Mouse (Mus musculus): ENCODE measurements around the gene Nox3. TPM values are rescaled to one million over a fixed set of nuclear protein-coding genes. Genes with fewer than 3 reads are reported as not detected.

Gene Nox3
- total RNA-seq (2021) = not detected

DNA sequence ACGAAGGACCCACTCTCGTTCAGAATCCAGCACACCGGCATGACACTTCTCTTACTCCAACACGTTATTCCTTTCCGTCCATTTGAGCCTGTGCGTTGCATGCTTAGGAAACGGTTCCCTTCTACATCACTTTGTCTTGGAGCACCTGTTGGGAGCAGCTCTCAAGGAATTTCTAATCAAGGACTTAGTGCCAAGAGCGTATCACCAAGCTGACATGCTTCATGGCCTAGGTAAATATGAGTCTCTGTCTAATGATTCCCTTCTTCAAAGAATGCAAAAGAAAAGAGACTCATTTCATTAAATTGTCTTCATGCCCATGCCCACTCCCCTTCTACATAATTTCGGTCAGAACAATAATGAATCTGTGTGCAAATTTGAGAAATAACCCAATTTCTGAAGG, at the start of gene Nox3:
Gene Nox3, minus strand, starts transcription at position 101 of the 400 bp plus-strand sequence.
- no peak for DNase-seq

DNA sequence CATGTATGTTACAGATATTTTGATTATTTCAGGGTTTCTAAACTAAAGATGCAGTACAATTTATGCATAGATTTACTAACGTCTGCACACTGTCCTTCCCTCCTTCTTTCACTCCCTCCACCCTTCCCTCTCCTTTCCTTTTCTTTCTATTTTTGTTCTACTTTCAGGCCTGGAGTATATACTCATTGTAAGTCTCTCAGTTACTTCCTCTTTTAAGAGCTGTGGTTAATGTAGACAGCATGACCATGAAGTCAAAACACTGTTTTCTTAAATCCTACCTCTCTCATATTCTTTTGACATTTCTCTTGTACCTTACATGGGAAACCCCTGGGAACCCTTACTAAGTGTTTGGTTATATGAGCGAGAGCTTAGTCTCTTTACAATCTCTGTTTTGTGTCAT, 48.3 kb upstream of the Nox3 start:
- no peak for DNase-seq

DNA sequence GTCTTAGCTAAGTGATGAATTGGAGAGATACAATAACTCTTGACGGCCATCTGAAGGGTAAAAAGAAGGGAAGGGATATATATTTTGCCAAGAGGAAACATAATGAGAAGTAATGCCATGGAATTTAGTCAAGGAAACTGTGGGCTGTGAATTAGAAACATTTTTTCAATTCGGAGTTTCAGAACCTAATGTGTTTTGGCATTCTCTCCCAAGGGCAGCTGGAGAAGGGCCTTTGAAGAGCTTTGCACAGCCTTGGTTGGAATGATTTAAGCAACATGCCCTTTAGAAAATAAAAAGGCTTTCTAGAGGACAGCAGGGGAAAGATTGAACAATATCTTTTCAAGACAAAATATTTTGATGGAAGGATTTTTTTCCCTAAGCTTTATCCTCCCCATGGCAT, 40.9 kb upstream of the Nox3 start:
- no peak for DNase-seq

DNA sequence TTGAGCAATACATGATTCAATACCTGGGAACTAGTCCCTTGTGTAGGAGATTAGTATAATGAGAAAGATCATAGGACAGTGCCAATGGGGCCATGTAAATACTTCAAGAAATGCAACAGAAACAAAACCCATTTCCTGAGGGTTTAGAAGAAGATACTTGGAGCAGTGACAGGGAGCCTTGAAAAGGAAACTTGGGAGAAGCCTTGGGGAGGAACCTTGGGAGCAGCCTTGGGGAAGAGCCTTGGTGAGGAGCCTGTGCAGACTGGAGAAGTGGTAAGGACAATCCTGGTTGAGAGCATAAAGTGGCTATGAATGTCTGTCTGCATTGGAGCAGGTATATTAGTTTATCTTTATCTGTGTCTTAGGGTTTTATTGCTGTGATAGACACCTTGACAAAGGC, 38.2 kb upstream of the Nox3 start:
- no peak for DNase-seq

DNA sequence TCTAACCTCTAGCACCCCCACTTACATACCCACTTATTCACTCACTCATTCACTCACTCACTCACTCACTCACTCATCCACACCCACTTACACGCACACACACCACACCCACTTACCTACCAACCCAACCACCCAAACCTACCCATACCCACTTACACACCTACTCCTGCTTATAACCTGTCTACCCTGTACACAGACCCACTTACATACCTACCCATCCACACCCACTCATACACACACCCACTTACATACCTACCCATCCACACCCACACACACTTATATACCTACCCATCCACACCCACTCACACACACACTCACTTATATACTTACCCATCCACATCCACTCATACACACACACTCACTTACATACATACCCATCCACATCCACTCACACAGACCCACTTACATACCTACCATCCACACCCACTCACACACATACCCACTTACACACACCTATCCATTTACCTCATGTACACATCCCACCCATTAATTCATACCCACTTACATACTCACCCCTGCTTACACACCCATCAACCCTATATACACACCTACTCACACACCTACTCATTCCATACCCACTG, 9.4 kb upstream of the Nox3 start:
- DNase-seq = no peak

DNA sequence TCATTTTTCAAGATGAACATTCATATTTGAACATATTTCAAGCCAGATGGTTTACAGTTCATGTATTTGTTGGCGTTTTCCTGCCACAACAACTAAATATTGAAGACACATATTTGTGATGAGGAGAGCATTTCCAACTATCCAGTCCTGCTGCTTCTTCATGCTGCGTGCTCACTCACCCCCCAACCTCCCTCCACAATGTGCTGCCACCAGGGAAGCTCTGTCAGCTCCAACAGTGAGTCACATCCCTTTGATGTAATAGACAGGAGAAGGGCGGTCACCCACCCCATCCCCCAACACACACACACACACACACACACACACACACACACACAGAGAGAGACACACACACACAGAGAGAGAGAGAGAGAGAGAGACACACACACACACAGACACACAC, 6.3 kb upstream of the Nox3 start:
- no peak for DNase-seq

DNA sequence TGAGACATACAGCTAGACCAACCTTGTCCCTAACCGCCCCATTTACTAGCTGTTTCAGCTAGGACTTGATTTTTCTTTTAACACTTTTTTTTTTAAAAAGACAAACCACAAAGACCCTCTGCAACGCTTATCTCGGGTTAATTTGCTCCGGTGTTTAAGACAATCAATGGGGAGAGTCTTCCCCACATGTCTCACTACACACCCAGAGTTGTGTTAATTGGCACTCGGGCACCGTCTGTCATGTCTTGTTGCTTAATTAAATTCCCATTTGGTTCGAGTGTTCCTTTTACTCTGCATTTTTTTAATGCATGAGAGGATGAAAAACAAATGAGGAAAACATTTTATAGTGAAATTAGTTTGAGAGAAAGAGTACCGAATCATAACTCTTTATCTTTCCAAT, 3.2 kb downstream of the Nox3 start:
- no peak for DNase-seq

DNA sequence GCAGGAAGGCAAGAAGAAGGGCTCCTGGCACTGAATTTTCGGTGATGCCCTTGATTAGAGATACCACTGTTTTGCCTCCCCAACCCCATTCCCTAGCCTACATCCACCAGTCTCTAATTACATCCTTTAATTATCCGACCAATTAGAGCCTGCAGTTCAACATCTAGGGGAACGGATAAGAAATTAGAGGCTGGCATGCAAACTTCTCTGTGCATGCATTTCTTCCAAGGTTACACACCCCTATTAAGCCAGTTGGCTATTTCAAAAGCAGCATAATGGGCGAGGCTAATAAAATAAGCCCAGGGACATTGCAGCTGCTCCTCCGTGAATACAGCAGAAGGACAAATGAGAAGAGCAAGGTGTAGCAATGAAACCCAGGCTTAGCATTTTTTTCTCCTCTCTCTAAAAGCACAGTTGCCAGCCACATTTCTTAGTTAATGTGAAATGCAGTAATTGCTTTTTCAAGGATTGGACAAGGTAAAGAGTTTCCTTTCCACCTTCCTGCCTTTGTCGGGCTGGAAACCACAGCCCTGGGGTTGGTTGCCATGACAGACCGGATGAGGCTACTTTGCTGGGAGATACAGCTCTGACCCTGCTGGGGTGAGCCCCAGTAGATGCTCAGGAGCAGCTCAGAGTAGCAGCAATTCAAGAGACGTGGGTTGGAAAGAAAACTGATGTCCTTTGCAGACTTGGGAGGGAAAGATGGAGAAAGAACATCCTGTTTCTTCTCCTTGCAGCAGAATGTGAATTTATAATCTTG, 5.4 kb downstream of the Nox3 start:
- no peak for DNase-seq

DNA sequence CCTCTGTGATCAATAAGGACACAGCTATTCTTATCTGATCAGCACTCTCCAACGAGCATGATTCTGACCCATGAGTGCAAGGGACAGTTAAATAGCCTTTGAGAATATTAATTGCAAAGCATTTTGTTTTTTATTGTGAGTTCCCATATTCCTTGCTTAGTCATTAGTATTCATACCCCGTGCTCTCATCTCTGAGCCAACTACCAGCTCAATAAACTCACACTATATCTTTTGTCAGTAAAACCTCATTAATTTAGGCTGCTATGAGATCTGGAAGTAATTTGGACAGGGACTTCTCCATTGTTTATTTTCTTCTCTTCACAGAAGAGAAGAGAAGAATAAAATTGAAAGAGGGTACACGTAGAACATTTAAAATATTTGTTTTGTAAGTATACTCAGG, 12.4 kb downstream of the Nox3 start:
- no peak for DNase-seq

DNA sequence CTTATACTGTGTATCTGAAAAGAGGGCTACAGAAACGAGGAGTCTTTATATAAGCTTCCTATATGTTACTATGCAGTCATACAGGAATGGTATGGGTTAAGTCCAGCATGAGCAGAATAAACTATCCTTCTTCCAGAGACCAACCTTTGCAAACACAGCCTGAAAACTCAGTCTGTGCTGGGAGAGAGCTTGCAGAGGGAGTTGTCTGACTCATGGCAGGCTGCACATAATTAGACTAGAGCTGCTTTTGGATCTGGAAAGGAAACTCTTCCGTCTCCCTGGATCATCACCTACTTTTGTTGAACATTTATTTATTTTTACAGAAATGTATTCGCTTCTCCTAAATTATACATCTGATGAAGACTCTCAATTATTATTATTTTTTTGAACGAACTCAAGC, 26.8 kb downstream of the Nox3 start:
- no peak for DNase-seq

DNA sequence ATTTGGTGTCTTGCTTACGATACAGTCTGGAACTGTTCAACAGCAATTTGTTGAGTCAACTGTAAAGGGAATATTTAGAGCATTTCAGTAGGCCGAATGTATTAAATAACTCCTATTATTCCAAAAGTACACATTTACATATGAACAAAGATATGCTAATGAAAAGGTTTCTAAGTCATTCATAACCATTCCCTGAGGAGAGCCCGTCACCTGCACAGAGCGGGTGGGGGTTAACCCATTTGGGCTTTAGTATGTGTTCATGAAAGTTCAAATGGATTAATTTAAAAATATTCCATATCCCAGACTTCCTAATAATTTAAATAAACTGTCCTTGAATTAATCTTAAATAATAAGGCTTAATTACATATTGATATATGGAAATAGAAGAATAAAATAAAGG, 28.8 kb downstream of the Nox3 start:
- DNase-seq = no peak

DNA sequence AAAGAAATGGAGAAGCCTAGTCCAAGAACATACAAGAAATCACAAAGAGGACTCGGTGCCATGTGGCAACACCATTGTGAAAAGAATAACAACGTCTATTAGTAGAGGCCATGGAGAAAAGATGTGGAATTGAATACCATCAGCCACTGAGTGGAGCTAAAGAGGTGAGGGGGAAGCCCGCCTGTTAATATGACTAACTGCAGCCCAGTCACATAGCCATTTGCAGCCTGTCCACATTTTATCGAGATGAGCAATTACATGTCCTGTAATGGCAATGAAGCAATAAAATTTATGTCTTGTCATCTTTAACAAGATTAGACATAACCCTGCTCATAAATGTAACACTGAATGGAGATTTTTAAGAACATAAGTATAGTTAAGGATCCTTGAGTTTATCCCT, 30.7 kb downstream of the Nox3 start:
- no peak for DNase-seq

DNA sequence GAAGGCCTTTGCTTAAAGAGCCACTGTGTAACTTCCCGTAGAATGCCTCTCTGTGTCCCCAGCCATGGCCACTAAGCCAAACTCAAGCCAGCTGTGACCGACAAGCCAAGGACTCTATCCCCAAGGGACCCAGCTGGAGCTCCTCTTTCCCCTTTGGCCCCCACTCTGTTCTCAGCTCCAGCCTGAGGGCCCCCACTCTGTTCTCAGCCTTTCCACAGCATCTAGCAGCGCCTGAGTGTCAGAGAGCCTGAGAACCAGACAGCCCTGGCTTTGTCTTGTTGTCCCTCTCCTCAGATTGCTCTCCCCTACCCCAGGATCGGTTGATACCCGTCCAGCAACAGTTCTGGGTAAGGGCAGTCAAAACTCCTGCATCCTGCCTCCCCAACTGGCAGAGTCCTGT, 36.6 kb downstream of the Nox3 start:
- DNase-seq = peak; percentile 12

DNA sequence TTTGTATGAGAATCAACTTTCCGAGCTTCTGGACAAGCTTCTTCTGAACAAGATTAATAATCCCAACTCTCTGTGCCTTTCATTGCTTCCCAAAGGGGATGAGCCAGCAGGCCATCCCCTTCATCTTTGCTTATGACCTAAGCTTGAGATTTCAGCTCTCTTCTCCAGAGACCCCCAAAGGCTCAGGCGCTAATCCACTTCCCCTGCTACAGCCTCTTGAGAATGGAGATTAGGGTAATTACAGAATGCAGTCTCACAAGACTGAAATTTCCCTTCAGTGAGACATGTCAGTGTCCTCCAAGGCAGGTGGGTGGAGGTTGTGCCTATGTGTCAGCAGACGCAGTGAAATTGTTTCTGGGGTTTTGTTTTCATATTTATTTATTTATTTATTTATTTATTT, 45.7 kb downstream of the Nox3 start:
- no peak for DNase-seq

DNA sequence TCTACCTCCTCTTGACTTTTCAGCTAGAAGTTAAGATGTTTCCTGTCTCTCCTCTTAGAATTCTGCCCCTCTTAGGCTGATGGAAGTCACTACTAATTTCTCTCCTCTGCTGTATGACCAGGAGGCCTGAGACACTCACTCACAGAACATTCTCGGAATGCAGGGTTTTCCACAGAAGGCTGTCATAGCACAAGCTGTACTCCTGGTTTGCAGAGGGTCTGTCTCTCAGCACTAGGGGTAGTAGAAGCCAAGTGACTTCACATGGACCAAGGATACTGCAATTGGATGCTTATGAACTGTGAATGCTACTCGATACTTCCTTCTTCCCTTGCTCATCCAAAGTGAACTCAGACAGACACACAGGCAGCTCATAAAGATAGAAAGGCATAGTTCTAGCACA, 52.5 kb downstream of the Nox3 start:
- no peak for DNase-seq

DNA sequence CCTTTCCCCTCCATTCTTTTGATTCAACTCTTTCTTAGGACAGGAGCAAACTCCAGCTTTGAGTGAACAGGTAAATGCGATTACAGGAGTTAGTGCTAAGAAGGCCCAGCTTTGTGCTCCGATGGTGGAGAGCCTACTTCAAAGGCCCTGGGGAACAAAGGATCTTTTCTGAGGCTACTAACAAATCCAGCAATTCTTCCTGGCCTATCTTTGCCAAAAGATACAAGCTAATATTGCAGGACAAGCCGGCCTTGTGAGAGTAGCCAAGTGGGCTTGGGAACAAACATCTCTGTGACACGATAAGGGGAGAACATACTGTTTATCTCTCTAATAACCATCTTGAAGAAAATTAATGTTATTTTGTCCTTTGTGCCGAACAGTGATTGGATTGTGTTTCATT, 54.6 kb downstream of the Nox3 start:
- DNase-seq = no peak

DNA sequence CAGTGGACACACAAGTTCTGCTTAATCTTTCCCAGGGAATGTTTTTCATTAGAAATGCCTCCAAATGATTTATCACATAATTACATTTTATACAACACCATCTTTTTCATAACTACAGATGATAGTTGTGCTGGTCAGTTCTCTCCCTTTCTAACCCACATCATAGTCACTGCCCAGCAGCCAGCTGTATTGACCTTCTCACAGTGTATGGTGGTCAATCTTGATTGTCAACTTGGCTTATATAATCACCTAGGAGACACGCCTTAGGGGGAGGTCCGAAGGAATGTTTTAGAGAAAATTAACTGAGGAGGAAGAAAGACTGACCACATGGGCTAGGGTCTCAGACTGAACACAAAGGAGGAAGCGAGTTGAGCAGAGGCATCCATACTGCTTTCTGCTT, 57.3 kb downstream of the Nox3 start:
- no peak for DNase-seq

DNA sequence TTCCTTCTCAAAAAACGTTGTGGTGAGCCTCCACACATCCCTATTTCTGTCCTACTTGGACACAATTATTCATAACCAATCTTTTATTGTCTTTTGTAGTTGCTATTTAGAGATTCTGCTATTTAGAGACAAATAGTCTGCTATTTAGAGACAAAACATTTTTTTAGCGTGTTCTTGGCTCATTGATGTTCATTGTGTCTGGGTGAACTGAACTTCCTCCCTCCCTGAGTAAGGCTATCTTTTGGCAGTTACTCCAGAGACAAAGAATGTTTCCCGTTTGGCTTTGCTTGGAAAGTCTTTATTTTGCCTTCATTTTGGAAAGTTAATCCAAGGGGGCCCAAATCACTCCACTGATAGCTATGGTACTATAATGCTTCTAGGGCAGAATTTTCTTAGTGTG, 63.6 kb downstream of the Nox3 start:
- no peak for DNase-seq

DNA sequence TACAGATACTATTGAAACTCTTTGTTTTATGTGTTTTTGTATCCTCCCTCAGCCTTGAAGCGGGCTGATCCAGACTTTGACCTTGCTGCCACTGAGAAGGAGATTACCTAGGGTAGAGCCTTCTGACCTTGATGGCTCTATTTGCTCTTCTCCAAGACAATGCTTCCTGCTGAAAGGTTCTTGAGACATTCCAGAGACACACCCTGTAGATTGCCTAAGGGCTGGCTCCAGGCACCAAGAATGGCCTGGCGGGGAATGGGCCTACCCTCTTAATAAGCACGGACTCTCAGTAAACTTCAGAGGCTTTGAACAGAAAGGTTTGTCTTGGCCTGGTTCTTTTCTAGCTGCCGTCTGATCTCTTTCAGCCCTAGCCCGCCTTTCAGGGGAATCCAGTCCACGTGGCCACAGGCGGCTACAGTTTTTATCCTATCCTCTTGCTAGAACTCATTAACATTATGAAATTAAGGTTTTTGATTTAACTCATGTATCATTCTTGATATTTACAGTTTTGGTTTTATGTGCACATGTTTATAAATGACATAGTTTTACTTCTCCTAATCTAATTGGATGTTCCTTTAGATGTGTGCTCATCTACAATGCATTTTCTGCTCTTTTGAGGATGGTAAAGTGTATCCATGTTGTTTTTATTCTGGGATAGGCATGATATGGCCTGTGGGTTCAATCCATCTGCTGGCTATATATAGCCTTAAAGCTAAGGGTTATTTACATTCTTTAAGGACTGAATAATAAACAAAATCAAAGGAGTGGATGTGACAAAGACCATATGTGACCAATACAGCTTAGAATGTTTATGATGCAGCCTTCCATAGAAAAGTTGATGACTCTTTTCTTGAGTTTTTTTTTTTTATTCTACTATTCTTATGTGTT, 79.5 kb downstream of the Nox3 start:
- DNase-seq = no peak

DNA sequence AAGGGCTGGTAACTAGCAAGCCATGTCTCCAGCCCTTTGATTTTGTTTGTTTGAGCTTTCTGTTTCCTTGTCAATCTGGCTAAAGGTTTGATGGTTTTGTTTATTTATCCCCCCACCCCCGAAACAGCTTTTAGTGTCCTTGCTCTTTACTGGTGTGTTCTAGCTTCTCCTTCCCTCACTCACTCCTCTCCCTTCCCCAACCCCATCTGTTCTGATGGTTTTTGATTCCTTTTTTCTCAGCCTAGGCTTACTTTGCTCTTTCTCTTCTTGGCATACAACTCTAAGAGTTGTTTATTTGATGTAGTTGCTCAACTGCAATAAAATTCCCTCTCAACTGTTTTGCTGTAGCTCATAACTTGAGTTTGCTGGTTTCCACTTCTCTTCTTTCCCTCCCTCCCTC, 80.5 kb downstream of the Nox3 start:
- DNase-seq = no peak

DNA sequence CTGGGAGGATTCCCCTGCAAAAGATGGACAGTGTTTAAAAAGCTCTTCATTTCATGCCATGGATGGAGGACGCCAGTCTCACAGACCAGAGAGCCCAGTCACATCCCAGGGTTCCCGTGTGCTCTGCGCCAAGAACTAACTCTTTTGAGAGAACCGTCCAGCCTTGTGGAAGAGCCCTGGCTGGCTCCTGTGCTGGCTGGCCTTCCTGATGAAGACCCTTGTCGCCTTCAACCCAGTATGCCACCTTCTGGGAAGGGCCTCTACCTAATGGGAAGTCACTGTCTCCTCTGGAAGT, 84.3 kb downstream of the Nox3 start:
- DNase-seq = no peak

DNA sequence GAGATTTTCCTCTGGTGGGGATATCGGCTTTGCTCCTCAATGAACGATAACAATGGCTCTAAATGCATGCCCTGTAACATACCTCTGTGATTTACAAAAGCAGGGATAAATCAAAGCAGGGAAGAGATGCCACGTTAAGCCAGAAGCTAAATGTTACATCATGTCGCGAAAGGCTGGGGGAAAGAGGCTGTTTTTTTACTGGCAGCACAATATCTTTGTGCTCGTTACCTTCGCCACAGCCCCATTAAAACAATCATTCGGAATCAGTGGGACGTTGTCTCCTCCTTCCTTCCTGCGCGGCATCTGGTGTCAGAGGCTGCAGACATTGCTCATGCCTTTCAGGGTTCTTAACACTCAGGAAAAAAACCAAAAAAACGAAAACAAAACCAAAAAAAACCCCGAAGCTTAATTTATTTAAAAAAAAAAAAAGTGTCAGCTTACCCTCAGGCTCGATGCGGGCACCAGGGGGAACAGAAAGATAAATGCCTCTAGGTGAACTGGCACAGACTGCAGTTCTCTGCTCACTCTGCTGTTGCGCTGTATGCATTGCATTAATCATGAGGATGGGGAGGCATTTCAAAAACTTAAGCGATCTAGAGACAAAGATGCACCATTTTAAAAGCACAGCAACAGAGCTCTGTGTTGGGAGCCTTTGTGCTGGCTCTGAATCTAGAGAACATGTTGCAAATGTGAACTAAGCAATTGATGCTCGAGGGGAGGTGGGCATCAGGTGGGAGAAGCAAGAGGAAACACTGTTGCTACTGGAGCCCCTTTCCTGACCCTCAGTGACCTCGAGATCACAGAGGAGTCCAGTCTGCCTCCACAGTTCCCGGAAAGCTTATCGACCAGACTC, 84.9 kb downstream of the Nox3 start:
- DNase-seq = no peak

DNA sequence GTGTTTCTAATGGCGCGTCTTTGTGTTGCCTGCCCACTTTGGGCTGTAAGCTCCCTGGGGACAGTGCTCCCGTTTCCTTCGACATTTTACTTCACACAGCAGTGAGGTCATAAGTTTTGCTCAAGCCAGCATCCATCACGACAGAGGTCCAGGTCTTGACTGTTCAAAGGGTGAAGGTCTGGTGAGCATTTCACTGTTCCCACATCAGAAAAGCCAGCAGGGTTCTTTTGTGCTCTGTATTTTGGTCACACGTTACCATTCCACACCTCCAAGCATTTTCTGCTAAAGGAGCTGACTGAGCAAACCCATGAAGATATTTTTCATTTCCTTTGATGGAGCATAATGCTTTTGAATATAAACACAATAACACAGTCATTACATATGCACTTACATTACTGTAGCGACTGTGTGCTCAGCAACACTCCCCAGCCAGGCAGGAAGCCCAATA, 85.7 kb downstream of the Nox3 start:
- DNase-seq = no peak

Measured in heart, postnatal 4 days (tissue).